ENCODE assay signal across 9 mouse cellular contexts in the genomic region with DNA sequence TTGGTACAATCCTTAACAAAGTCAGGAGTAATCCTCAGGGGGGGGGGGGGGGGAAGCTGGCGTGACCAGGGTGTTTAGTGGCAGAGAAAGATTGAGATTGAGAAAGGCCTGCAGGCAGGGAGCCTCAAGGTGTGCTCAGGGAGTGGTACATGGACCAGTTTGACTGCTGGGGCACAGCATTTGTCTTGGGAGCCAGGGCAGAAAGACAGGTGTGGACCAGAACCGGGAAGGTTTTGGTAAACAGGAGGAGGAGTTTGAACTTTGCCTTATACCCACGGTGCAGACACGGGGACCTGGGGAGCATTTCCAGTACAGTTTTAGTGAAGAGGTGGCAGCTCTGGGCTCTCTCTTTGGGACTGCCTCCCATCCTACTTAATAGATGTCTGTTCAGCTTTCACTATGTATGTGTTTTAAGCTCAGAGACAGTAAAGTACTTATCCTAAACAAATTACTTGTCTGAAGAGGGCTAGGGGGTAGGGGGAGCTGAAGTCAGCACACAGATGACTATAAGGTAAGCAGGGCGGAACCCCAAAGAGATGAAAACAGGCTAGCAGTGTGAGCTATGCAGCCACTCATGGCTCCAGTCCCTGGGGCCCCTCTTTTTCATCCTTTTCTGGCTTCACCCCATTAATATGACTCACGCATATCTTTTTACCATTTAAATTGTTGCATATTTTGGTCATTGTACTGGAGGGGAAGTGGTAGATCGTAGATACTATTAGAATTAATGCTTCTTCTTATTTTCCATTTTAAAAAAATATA. TPM values are rescaled to one million over a fixed set of nuclear protein-coding genes. Genes with fewer than 3 reads are reported as not detected.
DNase-seq lines count a peak whose midpoint lies in the region; ATAC-seq and TF ChIP-seq lines count a peak whose summit lies in the region.
"Had no signal": no experiment of that assay in that cellular context is flagged by ENCODE, and none has a peak within 500 bp of the region (broad histone marks: within the 10 kb centered on the region; RNA-seq: fewer than 3 reads in every experiment).

No protein-coding gene starts in this region.

- no peak for TF ChIP-seq EP300 in liver, embryonic 14.5 days (IDR thresholded peaks at IDR 0.05; ENCODE audit: low read depth)

- H3K4me1 ChIP-seq in heart, embryonic 15.5 days (replicated peaks): peaks cover 67% of the 10 kb centered on the region
- peaks cover 0 to 2% of the 10 kb centered on the region in 2 experiments; a peak in 2 of 4 replicates for H3K4me1 ChIP-seq in liver, embryonic 14.5 days (replicated peaks; ENCODE audit: control insufficient read depth in 2 of 2, insufficient read depth in 2 of 2, low read length in 1 of 2)

- H3K36me3 ChIP-seq in heart, embryonic 15.5 days: no peaks in the 10 kb centered on the region
- H3K36me3 ChIP-seq in liver, embryonic 14.5 days (replicated peaks; ENCODE audit: control insufficient read depth, insufficient read depth, low read depth): no peaks in the 10 kb centered on the region

- H3K9me3 ChIP-seq in heart, embryonic 15.5 days (replicated peaks): no peaks in the 10 kb centered on the region
- no peaks in the 10 kb centered on the region for H3K9me3 ChIP-seq in liver, embryonic 14.5 days (ENCODE audit: control insufficient read depth, low read length)

- peak overlapping the region; percentile 91 for H3K4me2 ChIP-seq in heart, embryonic 15.5 days
- peak overlapping the region; percentile 61 for H3K4me2 ChIP-seq in liver, embryonic 14.5 days (ENCODE audit: low read depth)

- TF ChIP-seq CTCF in liver, embryonic 14.5 days (IDR thresholded peaks at IDR 0.05; ENCODE audit: low read depth): no peak

- H3K9ac ChIP-seq in heart, embryonic 15.5 days: peak overlapping the region; percentile 48; the same call in 1 of the 2 replicates
- no peak overlapping the region for H3K9ac ChIP-seq in liver, embryonic 14.5 days (replicated peaks)

- DNase-seq in urinary bladder, postnatal 14 days (ENCODE audit: low spot score): peak; percentile 55
- no peak for DNase-seq in urinary bladder, adult 2 months (ENCODE audit: low spot score)
- no peak for DNase-seq in liver, embryonic 14.5 days (ENCODE audit: low read depth in 3 of 3, low spot score in 3 of 3)
- no peak for DNase-seq in right cerebral cortex, postnatal 14 days
- no peak for DNase-seq in layer of hippocampus, adult 18-20 months (ENCODE audit: low spot score in 2 of 2)

- WGBS in heart, embryonic 15.5 days: 38% methylated on average over 7 of the region's 7 CpGs
- WGBS in liver, embryonic 14.5 days (ENCODE audit: insufficient replicate concordance): 36% methylated on average over 7 of the region's 7 CpGs

- 0 out of 2 replicates have a peak overlapping the region, but pooled peaks have one; percentile 34 for H3K27ac ChIP-seq in heart, embryonic 15.5 days
- no peak overlapping the region for H3K27ac ChIP-seq in liver, embryonic 14.5 days

- ATAC-seq in heart, embryonic 15.5 days (replicated peaks; ENCODE audit: insufficient number of reproducible peaks, insufficient read depth, low FRiP score, low read depth): no peak
- no peak for ATAC-seq in liver, embryonic 14.5 days (ENCODE audit: insufficient read depth)
- no peak for ATAC-seq in megakaryocyte-erythroid progenitor cell, adult 5-6 weeks (replicated peaks; ENCODE audit: low FRiP score, low TSS enrichment, poor library complexity, severe bottlenecking)

- H3K27me3 ChIP-seq in heart, embryonic 15.5 days: no peaks in the 10 kb centered on the region
- no peaks in the 10 kb centered on the region for H3K27me3 ChIP-seq in liver, embryonic 14.5 days (ENCODE audit: control insufficient read depth, insufficient read depth, low read length)

- peak overlapping the region; percentile 57 for H3K4me3 ChIP-seq in heart, embryonic 15.5 days
- peak overlapping the region in 1 of 2 experiments; percentile 50; a peak in 1 of 4 replicates for H3K4me3 ChIP-seq in liver, embryonic 14.5 days (ENCODE audit: insufficient read depth in 1 of 2, low read depth in 2 of 2, low read length in 2 of 2)

RNA-seq across cellular contexts. Expression of a gene that starts 0.8 kb away (rescaled TPM):
- polyA plus RNA-seq in urinary bladder, adult 2 months (2012; rRNA removed): 27.6 and 33.6 TPM in 2 replicates
- polyA plus RNA-seq in heart, embryonic 15.5 days (2015; fragmentation: Nextera tagmentation; extraction: Ambion mirVana): 2.2 and 4.3 TPM in 2 replicates
- 3.5 and 4.0 TPM in 2 replicates for polyA plus RNA-seq in liver, embryonic 14.5 days (2012; rRNA removed)
- polyA plus RNA-seq in liver, embryonic 14.5 days (2014; fragmentation: Nextera tagmentation; extraction: Ambion mirVana): 1.4 and 1.7 TPM in 2 replicates
- total RNA-seq in megakaryocyte-erythroid progenitor cell, adult 5-6 weeks (2014; fragmentation: Nextera tagmentation): not detected in 2 replicates
- total RNA-seq in megakaryocyte-erythroid progenitor cell, adult 5-6 weeks (2017): not detected in 2 replicates
- under 1 TPM; 0.13 to 0.20 TPM for total RNA-seq in layer of hippocampus, adult 18-20 months (2021)

RNA-seq across cellular contexts. Expression of a gene that starts 24.4 kb away (rescaled TPM):
- polyA plus RNA-seq in urinary bladder, adult 2 months (2012; rRNA removed): 124 and 140 TPM in 2 replicates
- 136 and 173 TPM in 2 replicates for polyA plus RNA-seq in heart, embryonic 15.5 days (2015; fragmentation: Nextera tagmentation; extraction: Ambion mirVana)
- polyA plus RNA-seq in liver, embryonic 14.5 days (2012; rRNA removed): 26.7 and 27.7 TPM in 2 replicates
- 30.2 and 36.5 TPM in 2 replicates for polyA plus RNA-seq in liver, embryonic 14.5 days (2014; fragmentation: Nextera tagmentation; extraction: Ambion mirVana)
- 43.6 and 51.9 TPM in 2 replicates for total RNA-seq in megakaryocyte-erythroid progenitor cell, adult 5-6 weeks (2014; fragmentation: Nextera tagmentation)
- total RNA-seq in megakaryocyte-erythroid progenitor cell, adult 5-6 weeks (2017): 8.7 and 15.9 TPM in 2 replicates
- 10 to 100 TPM; 39.5 to 40.3 TPM for total RNA-seq in layer of hippocampus, adult 18-20 months (2021)

RNA-seq across cellular contexts. Expression of a gene that starts 26.2 kb away (rescaled TPM):
- 0.47 and 0.49 TPM in 2 replicates for polyA plus RNA-seq in urinary bladder, adult 2 months (2012; rRNA removed)
- not detected in 2 replicates for polyA plus RNA-seq in heart, embryonic 15.5 days (2015; fragmentation: Nextera tagmentation; extraction: Ambion mirVana)
- not detected in 2 replicates for polyA plus RNA-seq in liver, embryonic 14.5 days (2012; rRNA removed)
- polyA plus RNA-seq in liver, embryonic 14.5 days (2014; fragmentation: Nextera tagmentation; extraction: Ambion mirVana): not detected in 2 replicates
- 1.3 TPM in 1 of 2 replicates, not detected in the other for total RNA-seq in megakaryocyte-erythroid progenitor cell, adult 5-6 weeks (2014; fragmentation: Nextera tagmentation)
- not detected in 2 replicates for total RNA-seq in megakaryocyte-erythroid progenitor cell, adult 5-6 weeks (2017)
- total RNA-seq in layer of hippocampus, adult 18-20 months (2021): not detected

RNA-seq across cellular contexts. Expression of a gene that starts 31.4 kb away (rescaled TPM):
- polyA plus RNA-seq in urinary bladder, adult 2 months (2012; rRNA removed): 0.30 and 0.37 TPM in 2 replicates
- not detected in 2 replicates for polyA plus RNA-seq in heart, embryonic 15.5 days (2015; fragmentation: Nextera tagmentation; extraction: Ambion mirVana)
- not detected in 2 replicates for polyA plus RNA-seq in liver, embryonic 14.5 days (2012; rRNA removed)
- not detected in 2 replicates for polyA plus RNA-seq in liver, embryonic 14.5 days (2014; fragmentation: Nextera tagmentation; extraction: Ambion mirVana)
- not detected in 2 replicates for total RNA-seq in megakaryocyte-erythroid progenitor cell, adult 5-6 weeks (2014; fragmentation: Nextera tagmentation)
- not detected in 2 replicates for total RNA-seq in megakaryocyte-erythroid progenitor cell, adult 5-6 weeks (2017)
- total RNA-seq in layer of hippocampus, adult 18-20 months (2021): not detected
- polyA plus RNA-seq: gonadal fat pad, adult 2 months had no signal

RNA-seq across cellular contexts. Expression of a gene that starts 49.4 kb away (rescaled TPM):
- 0.63 and 0.92 TPM in 2 replicates for polyA plus RNA-seq in urinary bladder, adult 2 months (2012; rRNA removed)
- polyA plus RNA-seq in heart, embryonic 15.5 days (2015; fragmentation: Nextera tagmentation; extraction: Ambion mirVana): 0.10 and 0.24 TPM in 2 replicates
- polyA plus RNA-seq in liver, embryonic 14.5 days (2012; rRNA removed): 0.08 TPM in 2 replicates
- 0.06 TPM in 1 of 2 replicates, not detected in the other for polyA plus RNA-seq in liver, embryonic 14.5 days (2014; fragmentation: Nextera tagmentation; extraction: Ambion mirVana)
- not detected in 2 replicates for total RNA-seq in megakaryocyte-erythroid progenitor cell, adult 5-6 weeks (2014; fragmentation: Nextera tagmentation)
- not detected in 2 replicates for total RNA-seq in megakaryocyte-erythroid progenitor cell, adult 5-6 weeks (2017)
- 10 to 100 TPM; 80.2 to 82.8 TPM for total RNA-seq in layer of hippocampus, adult 18-20 months (2021)
- total RNA-seq: adrenal gland, postnatal 25 days had no signal
